Mouse (Mus musculus) intestine, postnatal 0 days (tissue): Measurements from ENCODE around the gene Gm20458. TPM values are rescaled to one million over a fixed set of nuclear protein-coding genes. Genes with fewer than 3 reads are reported as not detected.

Experiments used
- ATAC-seq: fragments of 200-750 bp; cut with Nextera tagmentation; 2 replicates; pipeline ENCODE4 v1.8.0; 2017; ENCODE audit warnings: mild to moderate bottlenecking, moderate TSS enrichment, moderate library complexity
- H3K27ac ChIP-seq: fragments of 300-500 bp; sonication (generic); 2 replicates; pipeline ENCODE4 v1.5.1; 2014; ENCODE audit warnings: mild to moderate bottlenecking, low read depth, low read length, moderate library complexity
- H3K27me3 ChIP-seq: fragments of 300-500 bp; sonication (generic); replicated peaks from 2 replicates; pipeline ENCODE4 v1.6.1; 2014; ENCODE audit warnings: low read length, mixed read lengths; ENCODE audit not compliant: control insufficient read depth, insufficient read depth
- H3K36me3 ChIP-seq: fragments of 300-500 bp; sonication (generic); 2 replicates; pipeline ENCODE4 v1.6.1; 2014; ENCODE audit warnings: mild to moderate bottlenecking, moderate library complexity; ENCODE audit not compliant: control insufficient read depth, insufficient read depth
- H3K4me1 ChIP-seq: fragments of 300-500 bp; sonication (generic); replicated peaks from 2 replicates; pipeline ENCODE4 v1.6.1; 2014; ENCODE audit warnings: antibody characterized with exemption, low read length, mixed read lengths; ENCODE audit not compliant: control insufficient read depth, insufficient read depth
- H3K4me2 ChIP-seq: fragments of 300-500 bp; sonication (generic); replicated peaks from 2 replicates; pipeline ENCODE4 v1.6.1; 2014; ENCODE audit warnings: low read depth, mild to moderate bottlenecking, moderate library complexity
- H3K4me3 ChIP-seq: fragments of 300-500 bp; sonication (generic); 2 replicates; pipeline ENCODE4 v1.5.1; 2014; ENCODE audit warnings: low read depth, low read length
- H3K9ac ChIP-seq: fragments of 300-500 bp; sonication (generic); 2 replicates; pipeline ENCODE4 v1.6.1; 2014; ENCODE audit warnings: mild to moderate bottlenecking, low read depth, low read length
- H3K9me3 ChIP-seq: fragments of 300-500 bp; sonication (generic); 2 replicates; pipeline ENCODE4 v1.6.1; 2016; ENCODE audit warnings: mixed run types; ENCODE audit not compliant: control insufficient read depth
- CTCF ChIP-seq: sonication (generic); IDR thresholded peaks from 2 replicates; pipeline ENCODE4 v1.5.1; 2016; ENCODE audit warnings: low read depth, mild to moderate bottlenecking, control low read depth, antibody characterized with exemption, moderate library complexity
- WGBS: fragments of 180-500 bp; shearing (Covaris S2); extraction: QIAGEN DNeasy Blood & Tissue Kit; methylation state at CpG from one replicate; pipeline ENCODE4 v1.1.7; 2014; 5-methylcytosine and 5-hydroxymethylcytosine counted together
- polyA plus RNA-seq: library from polyadenylated mRNA; unstranded; fragments of >200 nt; fragmentation: Nextera tagmentation; extraction: Ambion mirVana; gene quantifications from 2 replicates; pipeline ENCODE4 v1.2.1, GENCODE M21; 2015

The Gm20458 gene
- polyA plus RNA-seq, 1 experiment from 2014 or later, result 21.4 TPM

DNA sequence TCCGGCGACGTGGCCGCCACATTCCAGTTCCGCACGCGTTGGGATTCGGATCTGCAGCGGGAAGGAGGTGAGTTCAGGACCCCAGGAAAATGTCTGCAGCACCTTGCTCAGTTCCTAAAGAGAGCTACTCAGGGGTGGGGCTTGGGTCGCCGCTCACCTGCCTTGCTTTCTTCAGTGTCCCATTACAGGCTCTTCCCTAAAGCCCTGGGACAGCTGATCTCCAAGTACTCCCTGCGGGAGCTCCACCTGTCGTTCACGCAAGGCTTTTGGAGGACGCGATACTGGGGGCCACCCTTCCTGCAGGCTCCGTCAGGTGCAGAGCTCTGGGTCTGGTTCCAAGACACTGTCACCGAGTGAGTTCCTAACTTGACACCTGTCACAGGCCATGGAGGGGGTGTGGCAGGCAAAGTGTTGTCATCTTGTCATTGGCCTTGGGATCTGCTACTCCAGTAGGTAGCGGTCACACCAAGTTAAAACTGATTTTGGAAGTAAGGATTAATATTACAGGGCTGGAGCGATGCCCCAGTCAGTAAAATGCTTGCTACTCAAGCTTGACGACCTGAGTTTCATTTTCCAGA, 37.0 kb downstream of the Gm20458 start:
- H3K36me3 ChIP-seq, result peaks cover 29% of the 10 kb centered on the region
- H3K4me1 ChIP-seq, result 0 out of 2 replicates have a peak, but pooled peaks cover 4% of the 10 kb centered on the region
- H3K9me3 ChIP-seq, result no peaks in the 10 kb centered on the region
- H3K4me3 ChIP-seq, result peak overlapping the region; percentile 74
- H3K27ac ChIP-seq, result peak overlapping the region; percentile 65; the same call in 1 of the 2 replicates
- H3K4me2 ChIP-seq, result peak overlapping the region; percentile 79
- WGBS, result 3% methylated on average over 21 of the region's 21 CpGs
- H3K27me3 ChIP-seq, result no peaks in the 10 kb centered on the region
- TF ChIP-seq CTCF, result peak; percentile 36; the same call in 1 of the 2 replicates
- peak overlapping the region; percentile 53 for H3K9ac ChIP-seq
- ATAC-seq, result peak; percentile 31; the same call in 1 of the 2 replicates

DNA sequence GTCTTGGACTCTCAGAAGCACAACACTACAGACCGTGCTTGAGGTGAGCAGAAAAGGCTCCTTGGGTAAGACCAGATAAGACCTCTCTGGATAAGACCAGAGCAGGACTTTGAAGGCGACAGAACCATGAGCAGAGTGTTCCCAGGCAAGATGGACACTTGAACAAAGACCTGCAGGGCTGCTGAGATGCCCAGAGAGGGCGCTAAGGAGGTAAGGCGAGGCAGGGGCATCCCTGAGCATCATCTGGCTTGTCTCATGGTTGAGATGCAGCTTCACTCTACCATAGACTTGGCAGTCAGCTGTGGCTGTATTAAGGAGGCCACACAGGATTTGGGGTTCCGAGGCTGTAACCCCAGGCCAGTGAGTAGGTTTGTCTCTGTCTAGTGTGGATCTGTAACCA, 38.5 kb downstream of the Gm20458 start:
- Histone ChIP-seq H3K9ac (no peak overlapping the region), H3K36me3 (peaks cover 45% of the 10 kb centered on the region), H3K4me1 (0 out of 2 replicates have a peak, but pooled peaks cover 4% of the 10 kb centered on the region), H3K27ac (no peak overlapping the region), H3K4me2 (no peak overlapping the region), H3K9me3 (no peaks in the 10 kb centered on the region), H3K4me3 (no peak overlapping the region), H3K27me3 (no peaks in the 10 kb centered on the region)
- no peak for ATAC-seq
- TF ChIP-seq CTCF, result peak; percentile 47
- WGBS, result 74% methylated on average over 5 of the region's 5 CpGs

DNA sequence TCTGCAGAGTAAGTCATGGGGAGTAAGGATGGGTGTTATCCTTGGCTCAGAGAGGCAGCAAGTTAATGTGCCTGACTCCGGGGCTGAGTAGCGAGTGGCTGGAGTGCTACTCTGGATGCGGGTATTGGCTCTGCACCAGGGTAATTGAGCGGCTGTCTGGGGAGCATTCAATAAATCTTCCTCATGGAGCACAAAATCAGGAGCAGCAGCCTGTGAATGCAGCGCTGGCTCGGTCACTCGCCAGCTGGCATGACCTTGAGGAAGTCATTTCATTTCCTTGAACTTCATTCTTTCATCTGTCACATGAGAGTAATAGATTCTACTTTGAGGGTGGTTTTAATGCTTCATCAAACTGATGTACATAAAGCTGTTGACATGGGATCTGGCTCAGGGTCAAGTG, 39.7 kb downstream of the Gm20458 start:
- Histone ChIP-seq H3K27ac (no peak overlapping the region), H3K4me1 (0 out of 2 replicates have a peak, but pooled peaks cover 4% of the 10 kb centered on the region), H3K36me3 (peaks cover 57% of the 10 kb centered on the region), H3K27me3 (no peaks in the 10 kb centered on the region), H3K9me3 (no peaks in the 10 kb centered on the region), H3K4me3 (no peak overlapping the region), H3K4me2 (no peak overlapping the region), H3K9ac (no peak overlapping the region)
- no peak for TF ChIP-seq CTCF
- WGBS, result 86% methylated on average over 7 of the region's 7 CpGs
- ATAC-seq, result no peak

DNA sequence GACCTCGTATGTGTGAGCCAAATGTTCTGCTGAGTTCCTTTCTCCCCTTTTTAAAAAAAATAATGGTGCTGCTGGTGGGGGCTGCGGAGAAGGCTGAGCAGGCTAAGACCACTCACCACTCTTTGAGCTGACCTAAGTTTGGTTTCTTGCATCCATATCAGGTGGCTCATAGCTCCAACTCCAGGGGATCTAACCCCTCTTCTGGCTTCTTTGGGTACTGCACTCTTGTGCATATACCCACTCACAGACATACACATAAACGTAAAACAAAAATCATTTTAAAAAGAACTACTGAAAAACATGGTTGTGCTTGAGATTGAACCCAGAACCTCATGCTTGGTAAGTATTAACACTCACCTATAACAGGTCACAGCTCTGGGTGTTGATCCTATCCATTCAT, 44.2 kb downstream of the Gm20458 start:
- Histone ChIP-seq H3K27me3 (no peaks in the 10 kb centered on the region), H3K36me3 (peaks cover 68% of the 10 kb centered on the region), H3K4me3 (no peak overlapping the region), H3K9ac (no peak overlapping the region), H3K9me3 (no peaks in the 10 kb centered on the region), H3K27ac (no peak overlapping the region), H3K4me2 (no peak overlapping the region), H3K4me1 (no peaks in the 10 kb centered on the region)
- no peak for ATAC-seq
- WGBS, result 98% methylated on average over 3 of the region's 3 CpGs
- TF ChIP-seq CTCF, result peak; percentile 32

DNA sequence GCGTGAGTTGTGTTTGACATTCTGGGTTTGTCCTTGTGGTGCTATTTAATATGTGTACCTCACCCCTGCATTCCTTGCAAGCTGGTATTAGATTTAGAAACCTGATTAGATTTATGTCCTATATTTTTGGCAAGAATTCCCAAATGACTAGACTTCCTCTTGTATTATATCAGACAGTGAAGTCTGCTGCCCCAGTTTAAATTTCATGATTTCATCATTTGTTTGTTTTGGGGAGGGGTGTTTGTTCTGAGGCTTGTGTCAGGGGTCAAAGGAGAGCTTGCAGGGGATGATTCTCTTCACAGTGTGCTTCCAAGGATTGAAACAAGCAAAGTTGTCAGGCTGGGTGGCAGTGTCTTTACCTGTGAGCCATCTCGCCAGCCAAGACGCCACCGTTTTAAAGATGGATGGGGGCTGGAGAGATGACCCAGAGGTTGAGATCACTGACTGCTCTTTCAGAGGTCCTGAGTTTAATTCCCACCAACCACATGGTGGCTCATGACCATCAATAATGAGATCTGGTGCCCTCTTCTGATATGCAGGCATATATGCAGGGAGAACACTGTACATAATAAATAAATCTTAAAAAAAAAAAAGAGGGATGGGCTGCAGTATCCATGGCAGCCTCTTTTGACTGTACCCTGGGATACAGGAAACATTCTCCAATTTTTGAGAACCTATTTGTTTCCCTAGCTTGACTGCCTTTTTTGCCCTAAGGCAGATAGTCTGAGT, 45.0 kb downstream of the Gm20458 start:
- Histone ChIP-seq H3K27me3 (no peaks in the 10 kb centered on the region), H3K4me2 (no peak overlapping the region), H3K4me1 (no peaks in the 10 kb centered on the region), H3K9me3 (no peaks in the 10 kb centered on the region), H3K36me3 (peaks cover 59% of the 10 kb centered on the region), H3K4me3 (no peak overlapping the region), H3K9ac (no peak overlapping the region), H3K27ac (no peak overlapping the region)
- no peak for ATAC-seq
- WGBS, result 80% methylated on average over 4 of the region's 4 CpGs
- peak; percentile 27; the same call in 1 of the 2 replicates for TF ChIP-seq CTCF

DNA sequence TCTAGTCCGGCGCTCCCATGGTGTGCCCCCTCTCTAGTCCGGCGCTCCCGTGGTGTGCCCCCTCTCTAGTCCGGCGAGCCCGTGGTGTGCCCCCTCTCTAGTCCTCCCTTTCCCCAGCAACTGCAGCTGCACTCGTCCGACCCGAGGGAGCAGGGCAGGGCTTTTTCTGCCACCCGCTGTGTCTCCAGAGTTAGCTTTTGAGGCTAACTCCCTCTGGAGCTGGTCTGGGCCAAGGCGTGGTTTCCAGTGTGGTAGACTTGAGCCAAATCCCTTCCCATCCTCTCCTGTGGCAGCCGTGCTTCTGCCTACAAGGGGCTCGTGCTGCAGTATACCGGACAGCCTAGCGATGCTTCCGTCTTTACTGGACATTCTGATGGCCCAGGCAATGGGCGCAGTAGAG, 47.0 kb downstream of the Gm20458 start:
- H3K4me2 ChIP-seq, result no peak overlapping the region
- 91% methylated on average over 19 of the region's 19 CpGs for WGBS
- no peaks in the 10 kb centered on the region for H3K4me1 ChIP-seq
- ATAC-seq, result no peak
- H3K36me3 ChIP-seq, result peaks cover 41% of the 10 kb centered on the region
- H3K4me3 ChIP-seq, result no peak overlapping the region
- no peak overlapping the region for H3K27ac ChIP-seq
- no peaks in the 10 kb centered on the region for H3K27me3 ChIP-seq
- no peak for TF ChIP-seq CTCF
- no peak overlapping the region for H3K9ac ChIP-seq
- no peaks in the 10 kb centered on the region for H3K9me3 ChIP-seq
